Mouse (Mus musculus) G1E (cell line): ENCODE measurements around the gene Rpl39. TPM values are rescaled to one million over a fixed set of nuclear protein-coding genes. Genes with fewer than 3 reads are reported as not detected.

Source experiments
- ATAC-seq: 2 replicates; pipeline ENCODE4 v1.8.0; 2016; ENCODE audit warnings: mild to moderate bottlenecking; ENCODE audit not compliant: insufficient number of reproducible peaks, poor library complexity, low FRiP score, severe bottlenecking; ENCODE audit errors: extremely low read depth
- DNase-seq: peaks from one replicate; pipeline ENCODE4 v3.0.0; 2012; ENCODE audit warnings: low spot score
- H3K27me3 ChIP-seq: 2 replicates; pipeline ENCODE4 v1.6.1; 2012; ENCODE audit warnings: mild to moderate bottlenecking, low read length, inconsistent platforms; ENCODE audit not compliant: insufficient read depth
- H3K36me3 ChIP-seq: replicated peaks from 2 replicates; pipeline ENCODE3; 2012; ENCODE audit warnings: mild to moderate bottlenecking, inconsistent platforms
- H3K4me1 ChIP-seq: 2 replicates; pipeline ENCODE4 v1.6.1; 2012; ENCODE audit warnings: low read depth, low read length, inconsistent platforms, mixed read lengths; ENCODE audit not compliant: insufficient read depth
- H3K4me3 ChIP-seq: 2 replicates; pipeline ENCODE4 v1.5.1; 2012; ENCODE audit warnings: low read depth, mild to moderate bottlenecking, inconsistent platforms, low read length, moderate library complexity, mixed read lengths
- H3K9me3 ChIP-seq: replicated peaks from 2 replicates; pipeline ENCODE4 v1.6.1; 2012; ENCODE audit warnings: inconsistent platforms
- CTCF ChIP-seq: IDR thresholded peaks from 2 replicates; pipeline ENCODE4 v1.5.1; 2012; ENCODE audit warnings: low read depth, low read length, inconsistent platforms, mixed read lengths
- GATA1 ChIP-seq: IDR thresholded peaks from 2 replicates; pipeline ENCODE4 v1.6.1; 2012; ENCODE audit warnings: borderline replicate concordance, low read length, inconsistent platforms, mixed read lengths
- GATA2 ChIP-seq: IDR thresholded peaks from 2 replicates; pipeline ENCODE4 v1.6.1; 2012; ENCODE audit warnings: low read depth, low read length, inconsistent platforms, borderline replicate concordance
- POLR2AphosphoS5 ChIP-seq: IDR thresholded peaks from 2 replicates; pipeline ENCODE4 v1.6.1; 2012; ENCODE audit warnings: low read depth, low read length, inconsistent platforms; ENCODE audit not compliant: insufficient replicate concordance
- TAL1 ChIP-seq: conservative IDR thresholded peaks from 2 replicates; pipeline ENCODE4 v1.6.1; 2012; ENCODE audit warnings: low read depth, low read length, inconsistent platforms, mixed read lengths
- polyA plus RNA-seq: library from polyadenylated mRNA; stranded (reverse); fragments of >175 nt; gene quantifications from 2 replicates; pipeline ENCODE4 v1.2.3, GENCODE M21; 2012
- total RNA-seq, 2 experiments: library from RNA; stranded (forward) in 1 of 2; stranded (reverse) in 1 of 2; fragments of 200-1000 nt in 1 of 2; fragments of >200 nt in 1 of 2; fragmentation: Nextera tagmentation in 1 of 2; gene quantifications; 2 replicates each; pipeline ENCODE4 v1.2.3; 2014 to 2017

Rpl39 gene
- total and polyA plus RNA-seq, 3 experiments = 381 to 3,274 (median 408) TPM

DNA sequence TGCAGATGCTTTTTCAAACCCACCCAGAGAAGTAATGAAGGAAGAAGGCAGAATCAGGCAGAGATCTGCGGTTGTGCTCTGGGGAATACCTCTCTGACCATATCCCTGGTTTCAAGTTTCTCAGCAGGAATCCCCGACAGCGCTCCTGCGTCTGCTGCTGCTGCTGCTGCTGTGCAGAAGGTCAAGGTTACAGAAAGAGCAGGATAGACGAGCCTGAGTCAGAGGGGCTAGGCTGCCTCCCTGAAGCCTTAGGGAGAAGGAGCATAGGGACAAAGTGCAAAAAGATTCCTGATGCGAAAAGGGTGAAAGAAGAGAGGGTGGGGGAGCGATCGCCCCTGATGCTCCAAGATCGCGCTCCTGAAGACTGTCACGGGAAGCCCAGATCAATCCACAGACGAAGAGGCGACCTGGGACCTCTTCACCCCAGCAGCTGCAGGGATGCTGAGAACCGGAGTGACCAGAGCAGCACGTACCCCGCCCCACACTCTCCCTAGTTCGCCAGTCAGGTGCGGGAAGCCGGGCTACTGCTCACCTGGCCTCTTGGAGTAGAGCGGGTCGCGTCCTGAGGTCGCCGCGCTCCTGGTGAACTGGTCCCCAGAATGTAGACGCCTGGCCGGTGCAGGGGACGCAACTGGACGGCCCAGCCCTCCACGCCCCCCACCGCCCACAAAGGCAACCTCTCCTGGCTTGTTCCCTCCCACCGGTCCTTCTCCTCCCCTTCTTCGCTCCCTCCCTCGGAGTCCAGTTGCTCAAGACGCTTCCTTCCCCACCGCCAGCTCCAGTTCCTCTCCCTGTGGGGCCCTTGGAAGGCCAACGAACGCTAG is 36.9 kb downstream of the Rpl39 start, which contains the start of gene Sowahd:
Gene Sowahd, plus strand, starts transcription at position 780 of the 824 bp plus-strand sequence.
- no peaks in the 10 kb centered on the region for H3K4me1 ChIP-seq
- no peak for TF ChIP-seq POLR2AphosphoS5
- no peak for TF ChIP-seq GATA1
- TF ChIP-seq CTCF = no peak
- no peak for TF ChIP-seq GATA2
- TF ChIP-seq TAL1 = no peak
- peaks cover 31% of the 10 kb centered on the region for H3K27me3 ChIP-seq
- no peaks in the 10 kb centered on the region for H3K9me3 ChIP-seq
- DNase-seq (no peak), ATAC-seq (no peak)
- no peak within 1 kb of the TSS for H3K4me3 ChIP-seq
- no peaks in the 10 kb centered on the region for H3K36me3 ChIP-seq

DNA sequence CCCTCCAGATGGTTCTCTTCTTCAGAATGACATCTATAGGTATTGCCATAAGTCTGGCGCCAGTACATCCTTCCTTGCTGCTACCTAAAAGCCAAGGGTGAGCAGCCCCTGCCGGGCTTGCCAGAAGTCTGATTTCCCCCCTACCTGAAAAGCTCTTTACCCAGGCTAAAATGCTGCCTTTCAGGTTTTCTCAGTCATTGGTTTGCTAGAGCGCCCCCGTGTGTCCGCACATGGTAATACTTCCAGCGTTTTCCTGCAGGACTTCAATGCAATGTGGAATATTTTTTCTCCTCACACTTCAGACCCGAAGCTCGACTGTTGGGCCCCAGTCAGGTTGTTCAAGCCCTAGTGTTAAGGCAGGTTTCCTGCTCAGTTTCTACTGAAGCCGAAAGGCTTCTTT is 42.5 kb downstream of the Rpl39 start:
- Histone ChIP-seq H3K4me3 (no peak overlapping the region), H3K4me1 (no peaks in the 10 kb centered on the region), H3K9me3 (no peaks in the 10 kb centered on the region), H3K27me3 (peaks cover 11% of the 10 kb centered on the region; the same call in 1 of the 2 replicates), H3K36me3 (no peaks in the 10 kb centered on the region)
- ATAC-seq (no peak), DNase-seq (peak; percentile 4)
- TF ChIP-seq CTCF = peak; percentile 27; the same call in 1 of the 2 replicates
- TF ChIP-seq POLR2AphosphoS5 = no peak
- no peak for TF ChIP-seq TAL1
- TF ChIP-seq GATA2 = no peak
- TF ChIP-seq GATA1 = no peak

Other genes starting within 250 kb of the Rpl39 start
- 53.4 and 58.1 TPM in 2 replicates for gene Ube2a, start 211.5 kb downstream of the Rpl39 start, total RNA-seq (2014; fragmentation: Nextera tagmentation)
- gene Ube2a, start 211.5 kb downstream of the Rpl39 start, total RNA-seq (2017) = 16.0 and 16.4 TPM in 2 replicates
- gene Ube2a, start 211.5 kb downstream of the Rpl39 start, polyA plus RNA-seq = 108 and 126 TPM in 2 replicates
- 33.8 and 36.3 TPM in 2 replicates for gene C330007P06Rik, start 211.3 kb downstream of the Rpl39 start, total RNA-seq (2014; fragmentation: Nextera tagmentation)
- gene C330007P06Rik, start 211.3 kb downstream of the Rpl39 start, total RNA-seq (2017) = 77.7 and 83.2 TPM in 2 replicates
- 1.6 and 2.1 TPM in 2 replicates for gene C330007P06Rik, start 211.3 kb downstream of the Rpl39 start, polyA plus RNA-seq
- 20.2 and 23.1 TPM in 2 replicates for gene Nkrf, start 182.5 kb downstream of the Rpl39 start, total RNA-seq (2014; fragmentation: Nextera tagmentation)
- 10.3 and 12.2 TPM in 2 replicates for gene Nkrf, start 182.5 kb downstream of the Rpl39 start, total RNA-seq (2017)
- 1.4 and 1.5 TPM in 2 replicates for gene Nkrf, start 182.5 kb downstream of the Rpl39 start, polyA plus RNA-seq
- gene Sept6, start 93.6 kb downstream of the Rpl39 start, total RNA-seq (2014; fragmentation: Nextera tagmentation) = 52.4 and 58.8 TPM in 2 replicates
- 14.2 and 16.0 TPM in 2 replicates for gene Sept6, start 93.6 kb downstream of the Rpl39 start, total RNA-seq (2017)
- gene Sept6, start 93.6 kb downstream of the Rpl39 start, polyA plus RNA-seq = 4.2 and 10.7 TPM in 2 replicates
- gene Sowahd, start 36.6 kb downstream of the Rpl39 start, total RNA-seq (2014; fragmentation: Nextera tagmentation) = not detected in 2 replicates
- 0.05 TPM in 1 of 2 replicates, not detected in the other for gene Sowahd, start 36.6 kb downstream of the Rpl39 start, total RNA-seq (2017)
- gene Sowahd, start 36.6 kb downstream of the Rpl39 start, polyA plus RNA-seq = not detected in 2 replicates
- 78.1 and 90.1 TPM in 2 replicates for gene Upf3b, start 24.9 kb upstream of the Rpl39 start, total RNA-seq (2014; fragmentation: Nextera tagmentation)
- 30.5 and 43.4 TPM in 2 replicates for gene Upf3b, start 24.9 kb upstream of the Rpl39 start, total RNA-seq (2017)
- gene Upf3b, start 24.9 kb upstream of the Rpl39 start, polyA plus RNA-seq = 5.2 and 13.3 TPM in 2 replicates
- 48.7 and 52.5 TPM in 2 replicates for gene Nkap, start 41.4 kb upstream of the Rpl39 start, total RNA-seq (2014; fragmentation: Nextera tagmentation)
- 27.5 and 38.5 TPM in 2 replicates for gene Nkap, start 41.4 kb upstream of the Rpl39 start, total RNA-seq (2017)
- gene Nkap, start 41.4 kb upstream of the Rpl39 start, polyA plus RNA-seq = 10.3 and 10.7 TPM in 2 replicates
- not detected in 2 replicates for gene Akap14, start 83.4 kb upstream of the Rpl39 start, total RNA-seq (2014; fragmentation: Nextera tagmentation)
- gene Akap14, start 83.4 kb upstream of the Rpl39 start, total RNA-seq (2017) = 0.06 TPM in 1 of 2 replicates, not detected in the other
- not detected in 2 replicates for gene Akap14, start 83.4 kb upstream of the Rpl39 start, polyA plus RNA-seq
- 40.3 and 48.1 TPM in 2 replicates for gene Ndufa1, start 105.8 kb upstream of the Rpl39 start, total RNA-seq (2014; fragmentation: Nextera tagmentation)
- gene Ndufa1, start 105.8 kb upstream of the Rpl39 start, total RNA-seq (2017) = 249 and 282 TPM in 2 replicates
- 247 and 351 TPM in 2 replicates for gene Ndufa1, start 105.8 kb upstream of the Rpl39 start, polyA plus RNA-seq
- 3.9 and 5.0 TPM in 2 replicates for gene Rnf113a1, start 105.8 kb upstream of the Rpl39 start, total RNA-seq (2014; fragmentation: Nextera tagmentation)
- gene Rnf113a1, start 105.8 kb upstream of the Rpl39 start, total RNA-seq (2017) = 4.5 and 8.7 TPM in 2 replicates
- gene Rnf113a1, start 105.8 kb upstream of the Rpl39 start, polyA plus RNA-seq = 7.8 and 8.2 TPM in 2 replicates
- not detected in 2 replicates for gene Gm9, start 125.6 kb upstream of the Rpl39 start, total RNA-seq (2014; fragmentation: Nextera tagmentation)
- not detected in 2 replicates for gene Gm9, start 125.6 kb upstream of the Rpl39 start, total RNA-seq (2017)
- not detected in 2 replicates for gene Gm9, start 125.6 kb upstream of the Rpl39 start, polyA plus RNA-seq
- not detected in 2 replicates for gene Rhox1, start 136.9 kb upstream of the Rpl39 start, total RNA-seq (2014; fragmentation: Nextera tagmentation)
- not detected in 2 replicates for gene Rhox1, start 136.9 kb upstream of the Rpl39 start, total RNA-seq (2017)
- not detected in 2 replicates for gene Rhox1, start 136.9 kb upstream of the Rpl39 start, polyA plus RNA-seq
- gene Rhox2a, start 159.6 kb upstream of the Rpl39 start, total RNA-seq (2014; fragmentation: Nextera tagmentation) = not detected in 2 replicates
- 0.22 TPM in 1 of 2 replicates, not detected in the other for gene Rhox2a, start 159.6 kb upstream of the Rpl39 start, total RNA-seq (2017)
- not detected in 2 replicates for gene Rhox2a, start 159.6 kb upstream of the Rpl39 start, polyA plus RNA-seq
- gene Rhox3a, start 164.5 kb upstream of the Rpl39 start, total RNA-seq (2014; fragmentation: Nextera tagmentation) = not detected in 2 replicates
- not detected in 2 replicates for gene Rhox3a, start 164.5 kb upstream of the Rpl39 start, total RNA-seq (2017)
- not detected in 2 replicates for gene Rhox3a, start 164.5 kb upstream of the Rpl39 start, polyA plus RNA-seq
- gene Rhox4a, start 179.9 kb upstream of the Rpl39 start, total RNA-seq (2014; fragmentation: Nextera tagmentation) = not detected in 2 replicates
- not detected in 2 replicates for gene Rhox4a, start 179.9 kb upstream of the Rpl39 start, total RNA-seq (2017)
- not detected in 2 replicates for gene Rhox4a, start 179.9 kb upstream of the Rpl39 start, polyA plus RNA-seq